Mouse (Mus musculus): ENCODE data around the gene Spocd1. TPM values are rescaled to one million over a fixed set of nuclear protein-coding genes. Genes with fewer than 3 reads are reported as not detected.

Gene Spocd1
- total and polyA plus RNA-seq, 2 experiments from 2014 or later, result 0.08 to 0.37 TPM

- whole genome bisulfite sequencing, result 12% methylated on average over 13 of the region's 13 CpGs
- peak overlapping the region; percentile 87 for H3K27ac ChIP-seq
- no peaks in the 10 kb centered on the region for H3K36me3 ChIP-seq (ENCODE audit: insufficient read depth, low read length)
- peak; percentile 92 for ATAC-seq
- DNase-seq (ENCODE audit: low spot score), result peak; percentile 90
- peaks cover 18% of the 10 kb centered on the region for H3K4me1 ChIP-seq (ENCODE audit: insufficient read depth, low read length)
- 0 out of 2 replicates have a peak overlapping the region, but pooled peaks have one; percentile 6 for H3K9ac ChIP-seq (replicated peaks; ENCODE audit: low read length)
- H3K4me3 ChIP-seq (ENCODE audit: low read length), result no peak overlapping the region
- no peaks in the 10 kb centered on the region for H3K9me3 ChIP-seq (ENCODE audit: low read length)
- H3K27me3 ChIP-seq (ENCODE audit: insufficient read depth, low read length), result no peaks in the 10 kb centered on the region
- no peak for TF ChIP-seq CTCF (IDR thresholded peaks at IDR 0.05; ENCODE audit: low read depth)
- peak overlapping the region; percentile 25; the same call in 1 of the 2 replicates for H3K4me2 ChIP-seq (ENCODE audit: low read depth, low read length)
These were observed 38.3 kb downstream of the Spocd1 start for GRCm38 (mm10) chr4:129967024-129968014.

GRCm38 (mm10) chr4:129970168-129970567, 41.1 kb downstream of the Spocd1 start:
- WGBS, result 42% methylated on average over 8 of the region's 8 CpGs

GRCm38 (mm10) chr4:129970861-129971260, 41.8 kb downstream of the Spocd1 start:
- Histone ChIP-seq H3K36me3 (ENCODE audit: insufficient read depth, low read length) (no peaks in the 10 kb centered on the region), H3K27me3 (ENCODE audit: insufficient read depth, low read length) (no peaks in the 10 kb centered on the region), H3K9me3 (ENCODE audit: low read length) (no peaks in the 10 kb centered on the region), H3K4me2 (ENCODE audit: low read depth, low read length) (no peak overlapping the region), H3K4me3 (ENCODE audit: low read length) (no peak overlapping the region), H3K9ac (replicated peaks; ENCODE audit: low read length) (no peak overlapping the region), H3K27ac (no peak overlapping the region), H3K4me1 (ENCODE audit: insufficient read depth, low read length) (peaks cover 18% of the 10 kb centered on the region)
- no peak for DNase-seq (ENCODE audit: low spot score)
- no peak for ATAC-seq
- TF ChIP-seq CTCF (IDR thresholded peaks at IDR 0.05; ENCODE audit: low read depth), result no peak
- WGBS, result 45% methylated on average over 11 of the region's 11 CpGs

More at GRCm38 (mm10) chr4:129970168-129970567, 41.1 kb downstream of the Spocd1 start:
- no peaks in the 10 kb centered on the region for H3K27me3 ChIP-seq (ENCODE audit: insufficient read depth, low read length)
- no peaks in the 10 kb centered on the region for H3K9me3 ChIP-seq (ENCODE audit: low read length)
- H3K4me2 ChIP-seq (ENCODE audit: low read depth, low read length), result no peak overlapping the region
- no peak overlapping the region for H3K4me3 ChIP-seq (ENCODE audit: low read length)
- TF ChIP-seq CTCF (IDR thresholded peaks at IDR 0.05; ENCODE audit: low read depth), result no peak
- H3K9ac ChIP-seq (replicated peaks; ENCODE audit: low read length), result no peak overlapping the region
- H3K4me1 ChIP-seq (ENCODE audit: insufficient read depth, low read length), result peaks cover 18% of the 10 kb centered on the region
- no peaks in the 10 kb centered on the region for H3K36me3 ChIP-seq (ENCODE audit: insufficient read depth, low read length)
- DNase-seq (ENCODE audit: low spot score) (no peak), ATAC-seq (no peak)
- H3K27ac ChIP-seq, result no peak overlapping the region

GRCm38 (mm10) chr4:129971989-129972388, 42.9 kb downstream of the Spocd1 start:
- 26% methylated on average over 7 of the region's 7 CpGs for whole genome bisulfite sequencing
- no peak overlapping the region for H3K9ac ChIP-seq (replicated peaks; ENCODE audit: low read length)
- no peaks in the 10 kb centered on the region for H3K9me3 ChIP-seq (ENCODE audit: low read length)
- no peaks in the 10 kb centered on the region for H3K27me3 ChIP-seq (ENCODE audit: insufficient read depth, low read length)
- no peak for ATAC-seq
- TF ChIP-seq CTCF (IDR thresholded peaks at IDR 0.05; ENCODE audit: low read depth), result no peak
- no peaks in the 10 kb centered on the region for H3K36me3 ChIP-seq (ENCODE audit: insufficient read depth, low read length)
- peak; percentile 68 for DNase-seq (ENCODE audit: low spot score)
- H3K4me1 ChIP-seq (ENCODE audit: insufficient read depth, low read length), result peaks cover 14% of the 10 kb centered on the region
- H3K4me3 ChIP-seq (ENCODE audit: low read length), result no peak overlapping the region
- H3K4me2 ChIP-seq (ENCODE audit: low read depth, low read length), result no peak overlapping the region
- no peak overlapping the region for H3K27ac ChIP-seq

GRCm38 (mm10) chr4:129974285-129974684, 45.2 kb downstream of the Spocd1 start:
- no peak for TF ChIP-seq CTCF (IDR thresholded peaks at IDR 0.05; ENCODE audit: low read depth)
- ATAC-seq, result no peak
- Histone ChIP-seq H3K4me1 (ENCODE audit: insufficient read depth, low read length) (no peaks in the 10 kb centered on the region), H3K27ac (no peak overlapping the region), H3K9me3 (ENCODE audit: low read length) (no peaks in the 10 kb centered on the region), H3K9ac (replicated peaks; ENCODE audit: low read length) (no peak overlapping the region), H3K27me3 (ENCODE audit: insufficient read depth, low read length) (no peaks in the 10 kb centered on the region), H3K4me2 (ENCODE audit: low read depth, low read length) (no peak overlapping the region), H3K36me3 (ENCODE audit: insufficient read depth, low read length) (no peaks in the 10 kb centered on the region), H3K4me3 (ENCODE audit: low read length) (no peak overlapping the region)
- WGBS, result 54% methylated on average over 8 of the region's 9 CpGs
- no peak for DNase-seq (ENCODE audit: low spot score)

GRCm38 (mm10) chr4:129977256-129977655, 48.2 kb downstream of the Spocd1 start:
- WGBS, result 66% methylated on average over 4 of the region's 4 CpGs
- Histone ChIP-seq H3K27ac (no peak overlapping the region), H3K9me3 (ENCODE audit: low read length) (no peaks in the 10 kb centered on the region), H3K27me3 (ENCODE audit: insufficient read depth, low read length) (no peaks in the 10 kb centered on the region), H3K4me2 (ENCODE audit: low read depth, low read length) (no peak overlapping the region), H3K36me3 (ENCODE audit: insufficient read depth, low read length) (no peaks in the 10 kb centered on the region), H3K9ac (replicated peaks; ENCODE audit: low read length) (no peak overlapping the region), H3K4me3 (ENCODE audit: low read length) (no peak overlapping the region), H3K4me1 (ENCODE audit: insufficient read depth, low read length) (peaks cover 7% of the 10 kb centered on the region)
- ATAC-seq (no peak), DNase-seq (ENCODE audit: low spot score) (no peak)
- TF ChIP-seq CTCF (IDR thresholded peaks at IDR 0.05; ENCODE audit: low read depth), result no peak

- Histone ChIP-seq H3K27me3 (ENCODE audit: insufficient read depth, low read length) (no peaks in the 10 kb centered on the region), H3K4me3 (ENCODE audit: low read length) (no peak overlapping the region), H3K4me1 (ENCODE audit: insufficient read depth, low read length) (peaks cover 16% of the 10 kb centered on the region), H3K27ac (no peak overlapping the region), H3K4me2 (ENCODE audit: low read depth, low read length) (no peak overlapping the region), H3K36me3 (ENCODE audit: insufficient read depth, low read length) (no peaks in the 10 kb centered on the region), H3K9me3 (ENCODE audit: low read length) (no peaks in the 10 kb centered on the region), H3K9ac (replicated peaks; ENCODE audit: low read length) (no peak overlapping the region)
- no peak for TF ChIP-seq CTCF (IDR thresholded peaks at IDR 0.05; ENCODE audit: low read depth)
- 38% methylated on average over 4 of the region's 4 CpGs for WGBS
- DNase-seq (ENCODE audit: low spot score) (peak; percentile 57), ATAC-seq (no peak)
These were observed 49.2 kb downstream of the Spocd1 start for GRCm38 (mm10) chr4:129978227-129978626.
